Mouse (Mus musculus): Measurements from ENCODE around the gene Prkaa2. TPM values are rescaled to one million over a fixed set of nuclear protein-coding genes. Genes with fewer than 3 reads are reported as not detected.

Gene Prkaa2
- polyA plus RNA-seq, 1 experiment from 2014 or later: 14.0 TPM

DNA sequence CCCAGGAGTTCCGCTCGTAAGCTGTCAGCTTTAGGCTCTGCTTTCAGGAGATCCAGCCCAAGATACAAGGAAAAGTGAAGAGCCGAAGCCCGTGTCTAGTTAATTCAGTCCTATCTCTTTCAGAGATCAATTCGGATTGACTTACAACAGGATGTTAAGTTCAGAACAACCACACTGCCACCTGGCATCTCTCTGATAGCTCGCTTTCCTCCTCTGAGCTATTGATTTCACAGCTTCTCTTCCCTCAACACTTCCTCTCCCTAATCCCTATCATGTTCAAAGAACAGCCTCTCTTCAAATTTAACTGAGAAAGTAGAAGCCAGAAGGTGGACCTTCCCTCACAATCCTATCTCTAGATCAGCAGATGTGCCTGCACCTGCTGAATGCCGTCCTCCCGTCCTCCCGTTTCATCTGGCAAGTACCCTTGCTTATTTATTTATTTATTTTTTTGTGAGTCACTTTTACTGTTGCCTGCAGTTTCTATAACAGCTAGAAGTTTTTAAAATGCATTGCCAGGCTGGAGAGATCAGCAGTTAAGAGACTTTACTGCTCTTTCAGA lies 22.1 kb upstream of the Prkaa2 start:
- WGBS: 55% methylated on average over 9 of the region's 9 CpGs

GRCm38 (mm10) chr4:105129212-105129611 lies 19.5 kb upstream of the Prkaa2 start:
- no peak overlapping the region for H3K27ac ChIP-seq
- H3K4me2 ChIP-seq (ENCODE audit: low read length): no peak overlapping the region
- H3K9me3 ChIP-seq (replicated peaks; ENCODE audit: low read length): no peaks in the 10 kb centered on the region
- no peak for ATAC-seq (replicated peaks; ENCODE audit: low FRiP score, low read depth)
- no peak for TF ChIP-seq CTCF (IDR thresholded peaks at IDR 0.05; ENCODE audit: low read depth)
- 41% methylated on average over 7 of the region's 7 CpGs for WGBS
- no peak overlapping the region for H3K9ac ChIP-seq (ENCODE audit: low read depth, low read length)
- no peak for DNase-seq (ENCODE audit: low spot score)
- H3K4me3 ChIP-seq (replicated peaks; ENCODE audit: low read depth, low read length): no peak overlapping the region
- no peaks in the 10 kb centered on the region for H3K36me3 ChIP-seq (ENCODE audit: insufficient read depth, low read length)
- H3K4me1 ChIP-seq (replicated peaks; ENCODE audit: insufficient read depth, low read length): no peaks in the 10 kb centered on the region
- H3K27me3 ChIP-seq (ENCODE audit: insufficient read depth, low read length): no peaks in the 10 kb centered on the region

More for the DNA sequence above, 22.1 kb upstream of the Prkaa2 start:
- ATAC-seq (replicated peaks; ENCODE audit: low FRiP score, low read depth) (no peak), DNase-seq (ENCODE audit: low spot score) (peak; percentile 21)
- Histone ChIP-seq H3K9me3 (replicated peaks; ENCODE audit: low read length) (no peaks in the 10 kb centered on the region), H3K36me3 (ENCODE audit: insufficient read depth, low read length) (no peaks in the 10 kb centered on the region), H3K27ac (no peak overlapping the region), H3K27me3 (ENCODE audit: insufficient read depth, low read length) (no peaks in the 10 kb centered on the region), H3K4me2 (ENCODE audit: low read length) (no peak overlapping the region), H3K4me3 (replicated peaks; ENCODE audit: low read depth, low read length) (no peak overlapping the region), H3K9ac (ENCODE audit: low read depth, low read length) (no peak overlapping the region), H3K4me1 (replicated peaks; ENCODE audit: insufficient read depth, low read length) (no peaks in the 10 kb centered on the region)
- no peak for TF ChIP-seq CTCF (IDR thresholded peaks at IDR 0.05; ENCODE audit: low read depth)

DNA sequence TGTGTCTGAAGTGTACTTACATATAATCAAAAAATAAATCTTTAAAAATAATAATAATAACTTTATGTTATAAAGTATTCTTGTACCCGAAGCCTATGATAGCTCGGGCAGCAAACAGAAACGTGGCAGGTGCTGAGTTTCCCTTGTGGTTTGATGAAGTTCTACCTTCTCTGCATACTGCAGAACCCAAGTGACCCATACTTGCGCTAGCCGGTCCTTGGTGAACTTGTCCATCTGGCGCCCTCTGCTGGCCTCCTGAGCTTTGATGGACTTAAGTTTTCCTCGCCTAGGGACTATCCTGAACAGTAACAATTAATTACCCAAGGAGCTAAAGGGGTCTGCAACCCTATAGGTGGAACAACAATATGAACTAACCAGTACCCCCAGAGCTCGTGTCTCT lies 12.7 kb upstream of the Prkaa2 start:
- Histone ChIP-seq H3K4me3 (replicated peaks; ENCODE audit: low read depth, low read length) (no peak overlapping the region), H3K4me1 (replicated peaks; ENCODE audit: insufficient read depth, low read length) (no peaks in the 10 kb centered on the region), H3K27me3 (ENCODE audit: insufficient read depth, low read length) (no peaks in the 10 kb centered on the region), H3K36me3 (ENCODE audit: insufficient read depth, low read length) (no peaks in the 10 kb centered on the region), H3K9ac (ENCODE audit: low read depth, low read length) (no peak overlapping the region), H3K4me2 (ENCODE audit: low read length) (no peak overlapping the region), H3K27ac (no peak overlapping the region), H3K9me3 (replicated peaks; ENCODE audit: low read length) (no peaks in the 10 kb centered on the region)
- no peak for ATAC-seq (replicated peaks; ENCODE audit: low FRiP score, low read depth)
- TF ChIP-seq CTCF (IDR thresholded peaks at IDR 0.05; ENCODE audit: low read depth): peak; percentile 71
- 42% methylated on average over 8 of the region's 8 CpGs for WGBS
- DNase-seq (ENCODE audit: low spot score): peak; percentile 76

GRCm38 (mm10) chr4:105121081-105121480 lies 11.4 kb upstream of the Prkaa2 start:
- Histone ChIP-seq H3K36me3 (ENCODE audit: insufficient read depth, low read length) (no peaks in the 10 kb centered on the region), H3K9ac (ENCODE audit: low read depth, low read length) (no peak overlapping the region), H3K4me1 (replicated peaks; ENCODE audit: insufficient read depth, low read length) (no peaks in the 10 kb centered on the region), H3K27ac (no peak overlapping the region), H3K4me2 (ENCODE audit: low read length) (no peak overlapping the region), H3K27me3 (ENCODE audit: insufficient read depth, low read length) (no peaks in the 10 kb centered on the region), H3K4me3 (replicated peaks; ENCODE audit: low read depth, low read length) (no peak overlapping the region), H3K9me3 (replicated peaks; ENCODE audit: low read length) (no peaks in the 10 kb centered on the region)
- DNase-seq (ENCODE audit: low spot score): no peak
- TF ChIP-seq CTCF (IDR thresholded peaks at IDR 0.05; ENCODE audit: low read depth): no peak
- WGBS: 72% methylated on average over 6 of the region's 6 CpGs
- ATAC-seq (replicated peaks; ENCODE audit: low FRiP score, low read depth): no peak

GRCm38 (mm10) chr4:105113468-105113867 lies 3.8 kb upstream of the Prkaa2 start:
- 80% methylated on average over 3 of the region's 3 CpGs for WGBS
- no peaks in the 10 kb centered on the region for H3K36me3 ChIP-seq (ENCODE audit: insufficient read depth, low read length)
- no peak for TF ChIP-seq CTCF (IDR thresholded peaks at IDR 0.05; ENCODE audit: low read depth)
- H3K4me1 ChIP-seq (replicated peaks; ENCODE audit: insufficient read depth, low read length): no peaks in the 10 kb centered on the region
- no peak overlapping the region for H3K4me2 ChIP-seq (ENCODE audit: low read length)
- no peak overlapping the region for H3K27ac ChIP-seq
- H3K9me3 ChIP-seq (replicated peaks; ENCODE audit: low read length): no peaks in the 10 kb centered on the region
- H3K4me3 ChIP-seq (replicated peaks; ENCODE audit: low read depth, low read length): no peak overlapping the region
- no peaks in the 10 kb centered on the region for H3K27me3 ChIP-seq (ENCODE audit: insufficient read depth, low read length)
- no peak for DNase-seq (ENCODE audit: low spot score)
- ATAC-seq (replicated peaks; ENCODE audit: low FRiP score, low read depth): no peak
- no peak overlapping the region for H3K9ac ChIP-seq (ENCODE audit: low read depth, low read length)

DNA sequence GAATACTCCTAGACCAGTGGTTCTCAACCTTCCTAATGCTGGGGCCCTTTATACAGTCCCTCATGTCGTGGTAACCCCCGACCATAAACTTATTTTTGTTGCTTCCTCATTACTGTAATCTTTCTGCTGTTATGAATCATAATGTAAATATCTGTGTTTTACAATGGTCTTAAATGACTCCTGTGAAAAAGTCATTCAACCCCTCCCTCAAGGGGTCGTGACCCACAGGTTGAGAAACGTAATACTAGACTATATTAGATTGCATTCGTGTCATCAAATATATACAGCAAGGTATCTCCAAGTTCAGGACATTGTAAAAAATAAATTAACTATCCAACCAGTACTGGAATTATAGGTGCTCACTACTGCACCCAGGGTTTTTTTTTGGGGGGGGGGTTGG lies 3.4 kb upstream of the Prkaa2 start:
- TF ChIP-seq CTCF (IDR thresholded peaks at IDR 0.05; ENCODE audit: low read depth): no peak
- Histone ChIP-seq H3K27ac (no peak overlapping the region), H3K27me3 (ENCODE audit: insufficient read depth, low read length) (no peaks in the 10 kb centered on the region), H3K4me2 (ENCODE audit: low read length) (no peak overlapping the region), H3K36me3 (ENCODE audit: insufficient read depth, low read length) (no peaks in the 10 kb centered on the region), H3K9ac (ENCODE audit: low read depth, low read length) (no peak overlapping the region), H3K4me1 (replicated peaks; ENCODE audit: insufficient read depth, low read length) (no peaks in the 10 kb centered on the region), H3K9me3 (replicated peaks; ENCODE audit: low read length) (no peaks in the 10 kb centered on the region), H3K4me3 (replicated peaks; ENCODE audit: low read depth, low read length) (no peak overlapping the region)
- 75% methylated on average over 5 of the region's 5 CpGs for WGBS
- DNase-seq (ENCODE audit: low spot score) (no peak), ATAC-seq (replicated peaks; ENCODE audit: low FRiP score, low read depth) (no peak)

DNA sequence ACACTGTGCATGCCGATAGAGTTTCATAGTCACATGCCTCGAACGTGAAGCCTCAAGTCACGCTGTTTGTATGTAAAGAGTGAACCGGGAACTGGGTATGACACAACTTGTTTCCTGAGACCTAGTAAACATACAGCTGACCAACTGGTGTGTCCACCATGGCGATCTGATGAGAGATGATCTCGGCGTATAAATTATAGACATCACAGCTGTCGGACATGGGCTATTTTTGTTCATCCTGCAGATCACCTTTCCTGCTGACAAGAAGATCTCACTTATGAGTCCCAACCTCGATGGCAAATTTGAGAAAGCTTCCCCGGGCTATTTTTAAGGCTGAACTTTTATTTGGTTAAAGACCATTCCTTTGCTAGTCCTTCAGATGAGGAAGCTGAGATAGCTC lies 2.1 kb upstream of the Prkaa2 start:
- WGBS: 75% methylated on average over 11 of the region's 11 CpGs
- no peak overlapping the region for H3K9ac ChIP-seq (ENCODE audit: low read depth, low read length)
- H3K27ac ChIP-seq: no peak overlapping the region
- no peaks in the 10 kb centered on the region for H3K27me3 ChIP-seq (ENCODE audit: insufficient read depth, low read length)
- no peak for TF ChIP-seq CTCF (IDR thresholded peaks at IDR 0.05; ENCODE audit: low read depth)
- ATAC-seq (replicated peaks; ENCODE audit: low FRiP score, low read depth) (no peak), DNase-seq (ENCODE audit: low spot score) (no peak)
- no peaks in the 10 kb centered on the region for H3K4me1 ChIP-seq (replicated peaks; ENCODE audit: insufficient read depth, low read length)
- H3K36me3 ChIP-seq (ENCODE audit: insufficient read depth, low read length): no peaks in the 10 kb centered on the region
- no peaks in the 10 kb centered on the region for H3K9me3 ChIP-seq (replicated peaks; ENCODE audit: low read length)
- H3K4me2 ChIP-seq (ENCODE audit: low read length): no peak overlapping the region
- no peak overlapping the region for H3K4me3 ChIP-seq (replicated peaks; ENCODE audit: low read depth, low read length)

Measured in kidney, postnatal 0 days (tissue).